14 mouse cellular contexts compared by ENCODE assay signal in the genomic region with DNA sequence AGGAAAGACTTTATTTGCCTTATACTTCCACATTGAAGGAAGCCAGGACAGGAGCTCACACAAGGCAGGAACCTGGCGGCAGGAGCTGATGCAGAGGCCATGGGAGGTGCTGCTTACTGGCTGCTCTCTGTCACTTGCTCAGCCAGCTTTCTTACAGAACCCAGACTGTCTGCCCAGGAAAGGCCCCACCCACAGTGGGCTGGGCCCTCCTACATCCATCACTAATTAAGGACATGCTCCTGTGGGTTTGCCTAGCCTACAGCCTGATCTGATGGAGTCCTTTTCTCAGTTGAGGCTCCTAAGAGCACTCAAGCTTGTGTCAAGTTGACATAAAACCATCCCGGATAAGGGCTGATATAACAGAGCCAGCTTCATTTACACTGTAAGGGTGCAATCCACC.
DNase-seq lines count a peak whose midpoint lies in the region; ATAC-seq lines count a peak whose summit lies in the region.
"Had no signal": no experiment of that assay in that cellular context is flagged by ENCODE, and none has a peak within 500 bp of the region (broad histone marks: within the 10 kb centered on the region; RNA-seq: fewer than 3 reads in every experiment).

No protein-coding gene starts in this region.

- H3K4me2 ChIP-seq in forebrain, embryonic 13.5 days = no peak overlapping the region
- H3K4me2 ChIP-seq in forebrain, embryonic 11.5 days (ENCODE audit: low read depth, low read length, severe bottlenecking) = no peak overlapping the region
- H3K4me2 ChIP-seq in kidney, embryonic 16.5 days (replicated peaks; ENCODE audit: low read depth, low read length) = no peak overlapping the region
- no peak overlapping the region for H3K4me2 ChIP-seq in embryonic facial prominence, embryonic 14.5 days (ENCODE audit: low read depth, low read length)
- H3K4me2 ChIP-seq: forebrain, embryonic 15.5 days; stomach, embryonic 15.5 days had no signal

- H3K4me3 ChIP-seq in forebrain, embryonic 13.5 days = no peak overlapping the region
- H3K4me3 ChIP-seq in forebrain, embryonic 11.5 days (ENCODE audit: low read depth, low read length) = no peak overlapping the region
- no peak overlapping the region for H3K4me3 ChIP-seq in kidney, embryonic 16.5 days (ENCODE audit: low read length)
- no peak overlapping the region for H3K4me3 ChIP-seq in embryonic facial prominence, embryonic 14.5 days (ENCODE audit: low read depth, low read length)
- H3K4me3 ChIP-seq: forebrain, embryonic 15.5 days; stomach, embryonic 15.5 days had no signal

- WGBS in forebrain, embryonic 13.5 days = 44% methylated on average over 2 of the region's 2 CpGs
- 64% methylated on average over 2 of the region's 2 CpGs for WGBS in forebrain, embryonic 11.5 days
- 24% methylated on average over 2 of the region's 2 CpGs for WGBS in kidney, embryonic 16.5 days
- WGBS in embryonic facial prominence, embryonic 14.5 days = 49% methylated on average over 2 of the region's 2 CpGs

- peaks cover 48% of the 10 kb centered on the region for H3K4me1 ChIP-seq in forebrain, embryonic 13.5 days
- peaks cover 12% of the 10 kb centered on the region for H3K4me1 ChIP-seq in forebrain, embryonic 11.5 days (replicated peaks; ENCODE audit: control insufficient read depth, insufficient read depth, low read length)
- H3K4me1 ChIP-seq in kidney, embryonic 16.5 days (ENCODE audit: insufficient read depth, low read length) = peaks cover 52% of the 10 kb centered on the region
- H3K4me1 ChIP-seq in embryonic facial prominence, embryonic 14.5 days (ENCODE audit: control insufficient read depth, insufficient read depth, low read length) = peaks cover 34% of the 10 kb centered on the region

- H3K36me3 ChIP-seq in forebrain, embryonic 13.5 days (ENCODE audit: poor library complexity, severe bottlenecking) = peaks cover 15% of the 10 kb centered on the region
- H3K36me3 ChIP-seq in forebrain, embryonic 11.5 days (ENCODE audit: control insufficient read depth, insufficient read depth, low read length) = no peaks in the 10 kb centered on the region
- H3K36me3 ChIP-seq in kidney, embryonic 16.5 days (ENCODE audit: insufficient read depth, low read length) = peaks cover 5% of the 10 kb centered on the region; the same call in 1 of the 2 replicates
- peaks cover 12% of the 10 kb centered on the region for H3K36me3 ChIP-seq in embryonic facial prominence, embryonic 14.5 days (ENCODE audit: control insufficient read depth, insufficient read depth, low read length)
- H3K36me3 ChIP-seq: stomach, embryonic 15.5 days had no signal

- H3K9ac ChIP-seq in forebrain, embryonic 13.5 days = no peak overlapping the region
- no peak overlapping the region for H3K9ac ChIP-seq in forebrain, embryonic 11.5 days (ENCODE audit: low read length)
- no peak overlapping the region for H3K9ac ChIP-seq in kidney, embryonic 16.5 days (replicated peaks; ENCODE audit: low read length)
- 0 out of 2 replicates have a peak overlapping the region, but pooled peaks have one; percentile 22 for H3K9ac ChIP-seq in embryonic facial prominence, embryonic 14.5 days (ENCODE audit: low read depth, low read length)
- H3K9ac ChIP-seq: forebrain, embryonic 15.5 days; liver, postnatal 0 days; stomach, embryonic 15.5 days had no signal

- no peaks in the 10 kb centered on the region for H3K27me3 ChIP-seq in forebrain, embryonic 13.5 days
- H3K27me3 ChIP-seq in forebrain, embryonic 11.5 days (ENCODE audit: control insufficient read depth, insufficient read depth, low read length) = no peaks in the 10 kb centered on the region
- no peaks in the 10 kb centered on the region for H3K27me3 ChIP-seq in kidney, embryonic 16.5 days (ENCODE audit: insufficient read depth, low read length)
- H3K27me3 ChIP-seq in embryonic facial prominence, embryonic 14.5 days (replicated peaks; ENCODE audit: control insufficient read depth, insufficient read depth, low read length) = no peaks in the 10 kb centered on the region
- H3K27me3 ChIP-seq: forebrain, embryonic 15.5 days; stomach, embryonic 15.5 days had no signal

- no peak overlapping the region for H3K27ac ChIP-seq in forebrain, embryonic 13.5 days
- H3K27ac ChIP-seq in forebrain, embryonic 11.5 days (ENCODE audit: low read depth, low read length) = no peak overlapping the region
- no peak overlapping the region for H3K27ac ChIP-seq in kidney, embryonic 16.5 days (ENCODE audit: low read length)
- H3K27ac ChIP-seq in embryonic facial prominence, embryonic 14.5 days (replicated peaks; ENCODE audit: low read depth, low read length) = peak overlapping the region; percentile 30; the same call in 1 of the 2 replicates
- H3K27ac ChIP-seq: forebrain, embryonic 15.5 days; stomach, embryonic 15.5 days had no signal

- no peak for DNase-seq in forebrain, embryonic 11.5 days (ENCODE audit: low spot score)
- no peak for DNase-seq in kidney, postnatal 10 days
- peak; percentile 40 for DNase-seq in MN1 (ENCODE audit: low spot score)
- peak; percentile 68 for DNase-seq in embryonic facial prominence, embryonic 14.5 days (ENCODE audit: low spot score)
- no peak for DNase-seq in B cell, adult 2 months
- DNase-seq in layer of hippocampus, postnatal 14 days (ENCODE audit: low spot score in 2 of 2) = no peak
- DNase-seq: adrenal gland, postnatal 36 days; cerebellum, adult 8-10 months; kidney, adult 8-10 months; liver, postnatal 0 days had no signal

- H3K9me3 ChIP-seq in forebrain, embryonic 13.5 days (replicated peaks) = no peaks in the 10 kb centered on the region
- no peaks in the 10 kb centered on the region for H3K9me3 ChIP-seq in forebrain, embryonic 11.5 days (ENCODE audit: control insufficient read depth, low read length)
- H3K9me3 ChIP-seq in kidney, embryonic 16.5 days (ENCODE audit: low read length) = no peaks in the 10 kb centered on the region
- H3K9me3 ChIP-seq in embryonic facial prominence, embryonic 14.5 days (ENCODE audit: control insufficient read depth, low read length) = no peaks in the 10 kb centered on the region
- H3K9me3 ChIP-seq: forebrain, embryonic 15.5 days; stomach, embryonic 15.5 days had no signal

- ATAC-seq in forebrain, embryonic 13.5 days = 0 out of 2 replicates have a peak, but pooled peaks have one; percentile 17
- no peak for ATAC-seq in forebrain, embryonic 11.5 days (replicated peaks; ENCODE audit: low FRiP score)
- ATAC-seq in kidney, embryonic 16.5 days (ENCODE audit: low FRiP score, low TSS enrichment) = peak; percentile 77
- peak; percentile 38; the same call in 1 of the 2 replicates for ATAC-seq in embryonic facial prominence, embryonic 14.5 days (ENCODE audit: low read depth)
- ATAC-seq: forebrain, embryonic 15.5 days; liver, postnatal 0 days had no signal

Comparison
In these comparisons a context has a peak if more than half of its experiments do, and no peak if none do; other contexts are left out.
1. DNase-seq: peak in MN1 (single experiment) and embryonic facial prominence, embryonic 14.5 days (single experiment); none in forebrain, embryonic 11.5 days (single experiment), kidney, postnatal 10 days (single experiment), B cell, adult 2 months (0 of 2) and layer of hippocampus, postnatal 14 days (0 of 2).